Mouse (Mus musculus) CH12F3 (cell line): Measurements from ENCODE around the gene Cdkal1.

Source experiments
- in situ Hi-C: fragments of 300-500 bp; cut with MboI; formaldehyde crosslinking; loops from 2 replicates; pipeline ENCODE4 v1.14.3; 2020; ENCODE audit warnings: low sequenced_read_pairs

Gene Cdkal1

DNA sequence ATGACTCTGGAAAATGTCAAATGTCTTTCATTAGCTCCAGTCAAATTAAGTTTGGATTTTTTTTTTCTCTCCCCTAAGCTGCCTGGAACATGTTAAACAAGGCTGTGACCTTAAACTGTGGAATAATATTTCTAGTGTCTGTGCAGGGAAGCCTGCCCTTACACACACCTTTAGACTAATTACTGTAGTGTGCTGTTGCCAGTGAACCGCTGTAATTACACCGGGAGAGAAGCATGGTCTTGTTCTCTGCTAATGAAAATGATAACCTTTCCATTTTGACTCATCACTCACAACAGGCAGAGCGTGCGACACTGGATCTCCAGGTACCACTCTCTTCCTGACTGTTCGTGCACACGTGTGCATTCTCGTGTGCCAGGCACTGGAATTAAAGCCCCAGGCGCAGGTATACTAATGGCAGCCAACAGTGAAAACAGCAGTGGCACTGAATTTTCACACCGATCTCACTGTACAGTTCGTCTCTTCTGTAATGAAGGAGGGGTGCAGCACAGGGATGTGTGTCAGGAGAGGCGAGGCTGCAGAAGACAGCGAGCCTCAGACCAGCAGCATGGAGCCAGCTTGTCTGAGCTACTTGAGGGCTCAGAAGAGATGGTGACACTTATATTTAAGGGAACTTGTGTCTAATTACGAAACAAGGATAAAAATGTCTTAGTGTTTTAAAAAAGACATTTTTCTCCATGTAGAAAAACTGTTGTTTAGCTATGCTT, 490.4 kb downstream of the Cdkal1 start:
- in situ Hi-C loops, result no loop called here

DNA sequence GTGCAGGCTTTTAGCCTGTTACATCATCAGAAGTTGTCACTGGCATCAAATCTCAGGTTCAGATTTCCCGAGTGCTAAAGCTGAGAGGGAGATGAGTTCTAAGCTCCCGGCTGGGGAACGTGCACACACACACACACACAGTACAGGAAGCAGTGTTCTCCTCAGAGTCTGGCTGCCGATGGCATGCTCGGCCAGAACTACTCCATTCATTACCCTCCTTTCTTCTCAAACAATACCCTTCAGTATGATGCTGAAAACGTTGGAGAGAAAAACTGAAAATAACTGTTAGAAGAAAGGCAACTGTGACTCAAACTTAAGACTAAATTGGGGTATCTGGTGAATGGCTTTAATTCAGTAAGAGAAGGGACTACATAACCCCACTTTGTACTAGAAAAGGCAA, 491.5 kb downstream of the Cdkal1 start:
- in situ Hi-C loops, result no loop called here

DNA sequence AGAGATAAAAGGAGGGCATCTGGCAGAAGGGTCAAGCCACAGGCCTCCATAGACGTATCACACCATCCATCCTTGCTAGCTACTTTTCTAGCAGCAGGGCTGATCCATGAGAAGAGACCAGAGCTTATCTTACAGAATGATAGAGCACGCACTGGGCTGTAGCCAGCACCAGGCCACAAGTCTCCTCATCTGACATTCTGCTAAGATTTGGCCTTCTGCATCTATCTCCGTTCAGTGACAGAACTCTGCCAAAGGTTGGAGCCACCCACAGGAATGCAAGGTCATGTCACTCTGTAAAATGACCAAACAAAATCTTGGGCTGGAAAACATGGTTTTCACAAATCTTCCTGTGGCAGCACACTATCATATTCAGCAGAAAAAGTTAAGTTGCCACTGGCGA, 493.6 kb downstream of the Cdkal1 start:
- in situ Hi-C loops, result no loop called here

DNA sequence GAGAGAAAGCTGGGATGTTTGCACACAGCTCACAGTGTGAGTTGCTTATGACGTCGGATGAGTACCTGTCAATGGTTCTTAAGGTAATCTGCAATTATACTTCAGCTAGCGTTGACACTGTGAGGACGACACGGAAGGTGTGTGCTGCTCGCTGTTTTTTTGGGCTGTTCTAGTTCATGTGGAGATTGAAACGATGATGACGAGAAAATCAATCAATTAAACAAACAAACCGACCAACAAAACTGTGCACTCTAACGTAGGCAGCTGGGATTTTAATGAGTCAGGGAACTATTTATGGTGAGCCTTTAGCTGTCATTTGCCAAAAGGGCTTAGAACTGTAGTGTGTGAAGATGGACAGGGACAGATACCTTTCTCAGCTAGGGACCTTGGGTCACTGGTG, 494.6 kb downstream of the Cdkal1 start:
- in situ Hi-C loops, result no loop called here

DNA sequence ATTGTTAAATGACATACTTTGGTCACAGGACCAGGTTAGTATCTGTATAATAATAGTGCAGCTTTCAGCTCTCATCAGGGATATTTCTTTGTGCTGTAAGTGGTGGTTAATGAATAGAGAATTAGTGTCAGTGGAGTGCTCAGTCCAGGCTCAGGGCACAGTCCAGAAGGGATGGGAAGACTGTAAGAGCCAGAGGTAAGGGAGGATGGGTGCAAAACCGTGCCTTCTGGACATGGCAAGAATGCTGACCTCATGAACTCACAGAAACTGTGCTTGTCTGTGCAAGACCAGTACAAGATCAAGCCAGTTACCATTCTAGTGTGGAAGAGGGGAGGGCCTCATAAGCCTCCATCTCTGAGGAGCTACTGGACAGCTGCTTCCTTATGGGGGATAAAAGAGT, 496.1 kb downstream of the Cdkal1 start:
- in situ Hi-C loops, result no loop called here

DNA sequence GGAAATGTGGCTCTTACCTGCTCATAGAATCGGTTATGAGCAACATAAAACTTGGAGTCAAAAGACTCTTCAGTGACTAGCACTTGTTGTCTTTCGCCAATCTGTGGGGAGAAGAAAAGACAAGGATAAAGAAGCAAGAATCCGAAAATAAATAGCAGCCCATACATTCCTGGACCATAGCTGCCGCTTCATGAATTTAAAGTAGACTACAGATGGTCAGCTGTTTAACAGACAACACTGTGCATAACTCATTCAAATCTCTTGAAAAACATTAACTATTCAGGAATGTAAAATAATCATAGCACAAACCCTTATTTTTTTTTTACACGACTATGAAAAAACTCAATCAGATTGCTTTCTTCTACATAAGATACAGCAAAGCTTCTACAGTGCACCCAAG, 498.0 kb downstream of the Cdkal1 start:
- in situ Hi-C loops, result no loop called here

DNA sequence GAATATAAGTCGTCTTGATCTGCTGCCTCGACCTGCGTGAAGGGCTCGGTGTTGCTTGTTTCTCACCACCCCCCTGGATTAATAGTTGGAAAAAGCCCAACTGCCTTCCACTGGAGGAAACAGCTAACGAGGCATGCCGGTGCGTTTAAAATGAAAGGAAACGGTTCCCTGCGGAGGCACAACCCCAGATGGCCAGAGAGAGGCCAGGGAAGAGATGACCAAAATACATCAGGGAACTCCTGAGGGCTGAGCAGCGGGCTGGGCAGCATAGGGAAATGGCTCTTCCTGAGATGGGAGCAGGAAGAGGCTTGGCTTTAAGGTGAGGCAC, 499.4 kb downstream of the Cdkal1 start:
- in situ Hi-C loops, result no loop called here

DNA sequence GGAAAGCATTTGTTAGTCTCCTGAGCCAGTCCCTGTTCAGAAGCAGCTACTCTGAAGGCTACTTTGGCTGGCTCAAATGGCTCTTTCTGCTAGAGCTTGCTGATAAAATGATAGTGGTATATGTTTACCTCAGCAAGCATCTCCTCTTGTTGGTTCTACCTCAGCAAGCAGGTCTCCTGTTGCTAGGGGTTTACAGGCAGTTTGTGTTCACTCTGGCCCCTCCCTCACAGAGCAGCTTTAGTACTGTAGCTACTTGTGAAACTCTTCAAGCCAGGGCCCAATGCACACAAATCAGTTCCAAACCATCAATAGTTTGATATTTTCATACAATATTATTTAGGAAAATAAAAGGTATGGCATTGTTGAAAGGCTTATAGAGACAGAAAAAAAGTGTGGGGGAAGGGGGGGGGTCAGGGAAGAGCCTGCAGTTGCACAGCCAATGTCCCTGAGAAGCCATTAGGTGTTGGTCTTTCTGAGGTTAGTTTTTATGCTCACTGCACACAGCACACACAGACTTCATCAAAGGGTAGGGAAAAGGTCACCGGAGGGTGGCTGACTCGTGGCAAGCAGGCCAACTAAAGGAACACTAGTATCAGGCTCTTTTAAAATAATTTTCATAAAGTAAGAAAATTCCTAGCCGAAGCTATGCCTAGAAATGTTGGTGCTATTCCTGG, 499.9 kb downstream of the Cdkal1 start:
- in situ Hi-C loops, result no loop called here

DNA sequence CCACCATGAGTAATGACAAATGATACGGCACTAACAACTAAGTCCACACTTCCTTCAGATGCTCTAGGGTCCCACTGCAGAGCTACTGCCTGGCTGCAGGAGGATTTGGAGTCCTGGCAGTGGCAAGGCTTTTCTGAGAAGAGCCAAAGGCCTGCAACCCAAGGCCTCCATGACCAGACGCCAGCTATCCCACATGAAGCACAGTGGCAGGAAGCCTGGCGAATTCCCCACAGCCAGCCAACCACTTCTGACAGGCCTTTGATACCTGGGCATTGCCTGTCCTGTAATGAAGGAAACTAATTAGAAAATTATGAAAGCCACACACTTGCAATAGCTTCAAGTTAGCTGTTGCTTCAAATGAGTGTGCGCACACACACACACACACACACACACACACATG, 500.5 kb downstream of the Cdkal1 start:
- in situ Hi-C loops, result no loop called here

DNA sequence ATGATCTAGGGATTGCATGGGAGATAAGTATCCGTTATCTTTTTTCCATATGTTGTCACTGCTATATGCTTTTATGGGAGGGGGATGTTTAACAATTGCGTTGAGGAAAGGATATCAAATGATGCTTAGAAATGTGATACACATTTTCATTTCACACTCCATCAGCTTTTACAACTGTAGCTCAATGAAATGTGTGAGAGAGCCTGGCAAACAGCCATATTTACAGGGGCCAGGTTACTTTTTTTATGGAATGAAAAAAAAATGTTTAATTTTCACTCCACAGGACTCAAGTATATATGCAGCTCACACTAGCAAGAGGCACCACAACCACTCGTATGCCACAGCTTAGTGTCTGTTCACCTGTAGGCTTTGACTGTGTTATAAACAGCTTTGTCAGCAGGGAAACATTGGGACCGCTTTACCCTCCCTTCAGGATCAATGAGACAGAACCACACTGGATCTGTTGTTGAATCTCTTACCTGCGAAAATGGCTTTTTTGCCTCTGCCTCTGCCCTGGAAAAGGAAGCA, 501.5 kb downstream of the Cdkal1 start:
- in situ Hi-C loops, result no loop called here

DNA sequence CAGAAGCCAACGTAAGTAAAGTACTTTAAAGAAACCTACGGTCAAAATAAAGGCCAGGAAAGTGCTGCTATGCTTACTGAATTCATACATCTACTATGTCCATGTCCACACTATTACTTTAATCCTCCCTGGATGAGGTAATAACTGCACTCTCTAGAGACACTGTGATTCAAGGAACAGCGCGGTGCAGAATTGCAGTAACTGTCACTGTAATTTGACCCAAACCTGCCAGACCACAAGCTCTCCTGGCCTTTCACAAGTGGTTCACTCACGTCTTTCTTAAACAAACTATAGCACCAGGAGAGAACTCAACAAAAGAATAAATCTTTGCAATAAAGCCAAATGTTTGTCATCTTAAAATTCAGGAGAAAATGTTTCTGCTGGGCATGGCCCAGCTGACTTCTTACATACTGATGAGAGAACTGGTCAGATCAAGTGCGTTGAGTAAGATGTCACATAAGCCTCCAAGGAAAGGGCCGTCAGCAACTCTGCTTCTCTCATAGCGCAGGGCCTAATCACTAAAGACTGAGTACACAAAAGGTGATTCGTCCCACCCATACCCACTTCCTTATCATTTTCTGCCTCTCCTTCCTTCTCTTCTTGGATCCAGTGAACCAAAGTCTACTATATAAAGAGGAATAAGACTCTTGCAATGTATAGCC, 504.3 kb downstream of the Cdkal1 start:
- in situ Hi-C loops, result no loop called here

DNA sequence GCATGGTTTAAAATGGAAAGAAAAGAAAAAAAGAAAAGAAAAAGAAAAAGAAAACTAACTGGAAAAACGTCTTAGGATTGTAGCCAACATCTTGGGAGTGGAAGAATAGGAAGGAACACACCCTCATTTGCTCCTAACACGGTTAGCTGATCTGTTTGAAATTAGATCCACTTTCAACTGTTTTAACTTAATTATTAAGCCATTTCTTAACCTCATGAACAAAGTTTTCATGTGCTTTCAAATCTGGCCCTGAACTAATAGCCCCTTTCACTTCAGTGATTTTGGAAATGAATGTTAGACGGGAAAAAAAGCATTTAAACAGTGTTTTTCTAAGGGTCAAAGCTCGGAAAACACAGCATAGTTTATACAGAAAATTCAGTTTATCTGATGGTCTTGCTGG, 505.5 kb downstream of the Cdkal1 start:
- in situ Hi-C loops, result no loop called here

DNA sequence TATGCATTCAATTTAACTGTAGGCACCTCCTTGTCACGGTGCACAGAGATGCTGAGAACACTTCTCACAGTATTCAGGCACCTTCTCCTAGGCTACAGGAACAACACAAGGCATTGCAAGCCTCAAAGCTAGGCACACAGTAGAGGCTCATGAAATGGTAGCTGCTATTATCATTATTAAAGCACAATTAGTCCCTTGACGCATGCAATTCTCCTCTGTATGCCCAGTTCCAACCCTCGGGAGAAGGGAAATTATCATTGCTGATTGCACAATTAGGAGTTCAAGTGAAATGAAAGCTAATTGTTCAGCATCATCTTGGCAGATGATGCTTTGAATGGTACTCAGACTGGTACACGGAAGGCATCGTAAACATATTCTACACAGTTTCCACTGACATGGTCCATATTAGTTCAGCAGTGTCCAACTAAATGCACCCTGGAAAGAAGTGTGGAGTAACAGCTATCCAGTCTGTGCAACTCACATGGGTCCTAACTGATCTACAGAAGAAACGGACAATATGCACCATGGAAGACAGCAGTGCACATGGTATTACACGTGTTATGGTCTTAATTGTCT, 506.0 kb downstream of the Cdkal1 start:
- in situ Hi-C loops, result no loop called here

DNA sequence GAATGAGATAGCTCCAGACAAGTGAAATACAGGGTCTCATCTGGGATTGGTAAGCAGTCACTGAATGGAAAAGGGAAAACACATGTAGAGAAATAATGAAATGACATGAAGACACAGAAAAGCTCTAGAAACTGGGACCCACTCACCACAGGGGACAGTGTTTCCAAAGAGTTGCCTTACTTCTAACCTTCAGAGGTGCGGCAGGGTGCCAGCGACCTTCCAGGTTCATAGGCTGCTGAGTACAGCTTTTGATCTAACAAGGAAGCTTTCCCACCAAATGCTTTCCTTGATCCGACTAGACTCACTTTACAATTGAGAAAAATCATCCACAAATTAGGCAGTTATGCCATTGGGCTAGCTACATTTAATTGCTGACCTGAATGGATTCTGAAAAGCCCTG, 507.1 kb downstream of the Cdkal1 start:
- in situ Hi-C loops, result no loop called here

DNA sequence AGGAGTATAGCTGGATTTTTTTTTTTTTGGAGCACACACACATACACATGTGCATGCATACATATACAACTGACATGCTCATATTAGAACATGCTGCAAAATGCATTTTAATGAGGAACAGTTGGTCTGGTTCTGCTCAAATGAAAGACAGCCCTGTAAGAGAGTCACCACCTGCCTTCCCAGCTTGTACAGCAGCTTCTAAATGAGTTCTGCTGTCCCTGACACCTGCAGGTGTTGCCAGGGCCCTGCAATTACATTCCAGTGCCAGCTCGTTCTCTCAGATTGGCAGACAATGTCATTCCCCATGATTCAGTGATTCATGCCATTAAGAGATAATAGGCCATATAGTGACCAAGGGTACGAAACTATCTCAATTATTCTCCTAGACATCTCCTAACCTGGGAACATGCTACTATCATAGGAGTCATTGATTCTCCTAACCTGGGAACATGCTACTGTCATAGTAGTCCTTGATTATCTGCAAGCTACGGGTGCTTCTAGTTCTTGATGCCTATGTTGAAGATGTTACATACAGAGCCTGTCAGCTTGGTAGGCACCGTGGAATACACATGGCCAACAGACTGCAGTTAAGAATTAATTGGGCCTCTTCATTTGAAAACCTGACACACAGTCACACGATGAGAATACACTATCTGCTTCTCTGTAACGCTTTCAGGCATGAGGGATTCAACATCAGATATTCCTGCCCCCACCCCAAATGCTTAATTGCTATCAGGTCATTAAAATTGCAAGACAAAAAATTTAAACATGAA, 522.6 kb downstream of the Cdkal1 start:
- in situ Hi-C loops, result no loop called here

DNA sequence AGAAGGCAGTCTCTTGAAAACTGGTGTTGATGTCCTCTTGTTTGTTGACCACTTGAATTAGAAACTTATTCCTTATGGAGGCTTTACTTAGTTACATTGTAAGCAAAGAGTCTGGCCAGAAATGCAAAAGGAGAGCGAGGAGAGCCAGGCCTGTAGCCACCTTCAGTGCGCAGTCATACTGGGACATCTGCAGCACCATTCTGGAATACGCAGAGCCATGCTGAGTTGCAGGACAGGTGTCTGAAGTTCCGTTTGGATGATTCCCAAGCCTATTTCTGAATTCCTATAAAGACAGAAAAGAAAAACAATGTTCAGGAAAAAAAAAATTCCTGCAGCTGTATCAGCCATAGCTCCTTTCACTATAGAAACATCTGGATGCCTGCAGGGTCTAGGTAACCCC, 529.5 kb downstream of the Cdkal1 start:
- in situ Hi-C loops, result no loop called here

DNA sequence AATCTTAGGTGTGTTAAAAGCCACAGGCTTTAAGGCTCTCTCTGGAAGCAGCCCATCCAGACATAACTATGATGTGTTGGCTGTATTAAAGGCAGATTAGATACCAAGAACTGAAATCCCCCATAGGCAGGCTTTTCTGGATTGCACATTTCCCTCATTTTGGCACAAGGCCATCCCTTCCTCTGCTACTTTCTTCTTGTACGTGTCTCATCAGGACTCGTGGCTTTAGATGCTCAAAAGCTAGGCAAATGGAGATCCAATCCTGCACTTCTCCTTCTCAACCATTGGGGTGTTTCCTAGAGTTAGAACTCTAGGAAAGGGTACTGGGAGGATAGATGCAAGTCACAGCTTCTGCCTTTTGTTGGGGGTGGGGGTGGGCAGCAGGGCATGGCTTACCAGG, 535.1 kb downstream of the Cdkal1 start:
- in situ Hi-C loops, result no loop called here

DNA sequence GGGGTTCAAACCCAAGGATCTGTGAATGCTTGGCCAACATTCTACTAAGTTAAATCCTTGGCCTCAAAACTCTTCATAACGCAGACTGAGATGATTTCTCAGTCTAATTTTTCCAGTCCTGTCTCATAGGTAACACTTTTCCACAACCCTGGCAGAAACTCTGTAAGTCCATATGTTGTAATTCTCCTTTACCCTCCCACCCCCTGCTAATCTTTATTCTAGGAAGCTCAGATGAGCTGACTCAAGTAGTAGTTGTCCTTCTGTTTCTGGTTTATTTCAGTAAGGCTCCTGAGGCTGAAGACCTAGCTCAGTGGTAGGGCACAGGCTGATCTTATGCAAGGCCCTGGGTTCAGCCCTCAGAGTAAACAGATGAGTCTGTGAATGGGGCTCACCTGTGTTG, 537.8 kb downstream of the Cdkal1 start:
- in situ Hi-C loops, result no loop called here

DNA sequence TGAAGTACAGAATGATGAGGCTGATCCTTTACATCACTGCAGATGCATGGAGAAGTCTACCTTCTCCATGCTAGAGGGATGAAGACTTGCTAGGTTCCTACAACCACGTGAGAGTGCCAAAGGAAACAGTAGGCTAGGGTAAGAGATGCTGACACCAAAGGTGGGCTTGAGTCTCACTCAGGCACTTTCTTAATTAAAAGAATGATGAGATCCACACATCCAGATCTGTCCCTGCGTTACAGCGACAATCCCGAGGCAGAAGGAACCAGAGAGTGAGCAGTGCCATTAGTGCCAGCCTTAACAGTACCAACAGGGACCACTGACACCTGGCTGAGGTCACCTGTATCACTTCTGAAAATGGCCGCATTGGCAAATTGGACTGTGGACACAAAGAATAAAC, 539.2 kb downstream of the Cdkal1 start:
- in situ Hi-C loops, result no loop called here

DNA sequence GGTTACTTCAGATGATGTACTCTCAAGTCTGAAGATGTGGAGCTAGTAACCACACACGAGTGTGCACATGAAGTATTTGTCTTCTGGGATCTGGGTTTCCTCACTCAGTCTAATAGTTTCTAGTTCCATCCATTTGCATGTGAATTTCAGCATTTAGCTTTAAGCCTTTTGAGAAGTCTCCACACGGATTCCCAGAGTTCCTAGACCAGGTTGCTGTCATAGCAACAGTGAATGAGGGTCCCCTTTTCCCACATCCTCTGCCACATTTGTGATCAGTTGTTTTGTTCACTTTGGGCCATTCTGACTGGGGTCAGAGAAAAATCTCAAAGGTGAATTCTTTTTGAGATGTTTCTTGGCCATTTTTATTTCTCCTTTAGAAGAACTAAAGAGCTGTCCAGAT, 543.4 kb downstream of the Cdkal1 start:
- in situ Hi-C loops, result no loop called here

DNA sequence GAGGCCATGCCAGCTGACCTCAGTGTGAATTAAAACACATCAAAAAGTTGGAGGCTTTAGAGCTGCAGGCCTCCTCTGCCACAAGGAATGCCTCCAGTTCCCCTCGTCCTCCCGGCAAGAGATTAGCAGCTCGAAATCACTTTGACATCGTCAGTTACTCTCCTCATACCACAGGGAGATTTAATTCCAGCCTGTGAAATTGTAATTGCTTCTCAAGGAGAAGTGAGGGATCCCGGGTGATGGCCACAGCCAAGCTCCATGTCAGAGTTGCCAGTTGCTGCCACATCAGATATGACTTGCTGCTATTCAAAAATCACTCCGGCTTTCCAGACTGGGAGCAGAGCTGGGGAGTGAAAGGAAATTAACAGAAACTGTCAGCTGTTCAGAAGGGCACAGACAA, 548.1 kb downstream of the Cdkal1 start:
- in situ Hi-C loops, result no loop called here
